Comparison of ENCODE assay signal across 29 mouse cellular contexts in genomic region chr2:12368016-12368415, GRCm38 (mm10). TPM values are rescaled to one million over a fixed set of nuclear protein-coding genes. Genes with fewer than 3 reads are reported as not detected.
DNase-seq lines count a peak whose midpoint lies in the region; ATAC-seq and TF ChIP-seq lines count a peak whose summit lies in the region.
"Had no signal": no experiment of that assay in that cellular context is flagged by ENCODE, and none has a peak within 500 bp of the region (broad histone marks: within the 10 kb centered on the region; RNA-seq: fewer than 3 reads in every experiment).

No protein-coding gene starts in this region.

- no peak overlapping the region for H3K27ac ChIP-seq in midbrain, embryonic 11.5 days (ENCODE audit: low read depth, low read length)
- no peak overlapping the region for H3K27ac ChIP-seq in midbrain, postnatal 0 days (ENCODE audit: low read depth, low read length)
- H3K27ac ChIP-seq: embryonic facial prominence, embryonic 12.5 days; layer of hippocampus, adult 2 months; left cerebral cortex, adult 2 months; limb, embryonic 13.5 days; midbrain, embryonic 12.5 days; neural tube, embryonic 13.5 days had no signal

- ATAC-seq in midbrain, embryonic 11.5 days (ENCODE audit: low FRiP score): no peak
- ATAC-seq in midbrain, postnatal 0 days (ENCODE audit: low FRiP score): no peak
- ATAC-seq: forebrain, embryonic 14.5 days; Patski had no signal

- H3K36me3 ChIP-seq in midbrain, embryonic 11.5 days (ENCODE audit: control insufficient read depth, insufficient read depth, low read length): no peaks in the 10 kb centered on the region
- no peaks in the 10 kb centered on the region for H3K36me3 ChIP-seq in midbrain, postnatal 0 days (ENCODE audit: insufficient read depth, low read length)
- H3K36me3 ChIP-seq: embryonic facial prominence, embryonic 12.5 days had no signal

- no peaks in the 10 kb centered on the region for H3K27me3 ChIP-seq in midbrain, embryonic 11.5 days (ENCODE audit: control insufficient read depth, insufficient read depth, low read length)
- H3K27me3 ChIP-seq in midbrain, postnatal 0 days (ENCODE audit: insufficient read depth, low read length): no peaks in the 10 kb centered on the region
- H3K27me3 ChIP-seq: CH12.LX; embryonic facial prominence, embryonic 12.5 days; heart, embryonic 13.5 days; limb, embryonic 13.5 days; midbrain, embryonic 12.5 days; neural tube, embryonic 13.5 days; Patski had no signal

- H3K4me2 ChIP-seq in midbrain, embryonic 11.5 days: no peak overlapping the region
- H3K4me2 ChIP-seq in midbrain, postnatal 0 days (ENCODE audit: low read depth, low read length, poor library complexity, severe bottlenecking): no peak overlapping the region
- H3K4me2 ChIP-seq: embryonic facial prominence, embryonic 12.5 days; heart, embryonic 13.5 days; limb, embryonic 13.5 days; lung, embryonic 14.5 days; midbrain, embryonic 12.5 days; neural tube, embryonic 13.5 days had no signal

- DNase-seq in heart, adult 11 months: peak; percentile 18
- DNase-seq in heart, postnatal 10 days: no peak
- peak; percentile 17 for DNase-seq in kidney, adult 9 months
- no peak for DNase-seq in kidney, adult 11 months
- DNase-seq in midbrain, embryonic 11.5 days (ENCODE audit: low spot score, missing footprints): peak; percentile 53
- no peak for DNase-seq in midbrain, postnatal 0 days (ENCODE audit: low spot score)
- DNase-seq in gastrocnemius, postnatal 4 days (ENCODE audit: low spot score in 2 of 2): no peak
- no peak for DNase-seq in spleen, adult 12 weeks (ENCODE audit: low spot score)
- DNase-seq: adrenal gland, postnatal 10 days; cerebellum, adult 11 months; cerebellum, adult 9-11 months; embryo, embryonic 11 days; gastrocnemius, postnatal 25 days; heart, postnatal 14 days; lung, embryonic 14.5 days; lung, postnatal 14 days; right cerebral cortex, postnatal 4 days; thymus, adult 2 months; thymus, postnatal 36 days had no signal

- no peaks in the 10 kb centered on the region for H3K4me1 ChIP-seq in midbrain, embryonic 11.5 days (ENCODE audit: control insufficient read depth, insufficient read depth, low read length)
- H3K4me1 ChIP-seq in midbrain, postnatal 0 days (ENCODE audit: insufficient read depth, low read length): no peaks in the 10 kb centered on the region
- H3K4me1 ChIP-seq: embryonic facial prominence, embryonic 12.5 days; limb, embryonic 13.5 days; midbrain, embryonic 12.5 days; neural tube, embryonic 13.5 days had no signal

- WGBS in midbrain, embryonic 11.5 days: 94% methylated on average over 1 of the region's 1 CpGs
- WGBS in midbrain, postnatal 0 days: 61% methylated on average over 1 of the region's 1 CpGs

- no peak overlapping the region for H3K4me3 ChIP-seq in midbrain, embryonic 11.5 days (ENCODE audit: low read depth, low read length)
- no peak overlapping the region for H3K4me3 ChIP-seq in midbrain, postnatal 0 days (ENCODE audit: low read depth, low read length)
- H3K4me3 ChIP-seq: embryonic facial prominence, embryonic 12.5 days; heart, embryonic 13.5 days; layer of hippocampus, adult 2 months; left cerebral cortex, adult 2 months; limb, embryonic 13.5 days; midbrain, embryonic 12.5 days; neural tube, embryonic 13.5 days had no signal

- intact Hi-C loops in heart, postnatal 10 days (cut with DNase I): no loop called here

- no peak for TF ChIP-seq CTCF in midbrain, postnatal 0 days (IDR thresholded peaks at IDR 0.05)

- H3K9ac ChIP-seq in midbrain, embryonic 11.5 days (ENCODE audit: low read length): no peak overlapping the region
- H3K9ac ChIP-seq in midbrain, postnatal 0 days (replicated peaks; ENCODE audit: low read length, poor library complexity, severe bottlenecking): no peak overlapping the region
- H3K9ac ChIP-seq: embryonic facial prominence, embryonic 12.5 days; heart, embryonic 13.5 days; limb, embryonic 13.5 days; lung, embryonic 14.5 days; midbrain, embryonic 12.5 days; neural tube, embryonic 13.5 days had no signal

- no peaks in the 10 kb centered on the region for H3K9me3 ChIP-seq in midbrain, embryonic 11.5 days (ENCODE audit: control insufficient read depth, low read length)
- no peaks in the 10 kb centered on the region for H3K9me3 ChIP-seq in midbrain, postnatal 0 days (ENCODE audit: low read length)
- H3K9me3 ChIP-seq: embryonic facial prominence, embryonic 12.5 days; heart, embryonic 13.5 days; limb, embryonic 13.5 days; midbrain, embryonic 12.5 days; neural tube, embryonic 13.5 days had no signal

RNA-seq across cellular contexts. Expression of gene Mindy3, which starts 51.3 kb away (rescaled TPM):
- 10 to 100 TPM; 27.7 to 30.4 TPM for total RNA-seq in heart, postnatal 10 days (2021)
- 43.8 and 48.3 TPM in 2 replicates for polyA plus RNA-seq in midbrain, embryonic 11.5 days (2014; fragmentation: Nextera tagmentation; extraction: Ambion mirVana)
- 44.1 and 72.3 TPM in 2 replicates for total RNA-seq in midbrain, postnatal 0 days (2014; rRNA removed)
- polyA plus RNA-seq in midbrain, postnatal 0 days (2015; fragmentation: Nextera tagmentation; extraction: Ambion mirVana): 50.1 and 50.8 TPM in 2 replicates
- 10 to 100 TPM; 20.1 to 25.7 TPM for total RNA-seq in gastrocnemius, postnatal 4 days (2021)

Comparison
In these comparisons a context has a peak if more than half of its experiments do, and no peak if none do; other contexts are left out.
1. DNase-seq: peak in heart, adult 11 months (single experiment), kidney, adult 9 months (single experiment) and midbrain, embryonic 11.5 days (single experiment); none in heart, postnatal 10 days (0 of 2), kidney, adult 11 months (single experiment), midbrain, postnatal 0 days (single experiment), gastrocnemius, postnatal 4 days (0 of 2) and spleen, adult 12 weeks (single experiment).